9 mouse cellular contexts compared by ENCODE assay signal in the genomic region with DNA sequence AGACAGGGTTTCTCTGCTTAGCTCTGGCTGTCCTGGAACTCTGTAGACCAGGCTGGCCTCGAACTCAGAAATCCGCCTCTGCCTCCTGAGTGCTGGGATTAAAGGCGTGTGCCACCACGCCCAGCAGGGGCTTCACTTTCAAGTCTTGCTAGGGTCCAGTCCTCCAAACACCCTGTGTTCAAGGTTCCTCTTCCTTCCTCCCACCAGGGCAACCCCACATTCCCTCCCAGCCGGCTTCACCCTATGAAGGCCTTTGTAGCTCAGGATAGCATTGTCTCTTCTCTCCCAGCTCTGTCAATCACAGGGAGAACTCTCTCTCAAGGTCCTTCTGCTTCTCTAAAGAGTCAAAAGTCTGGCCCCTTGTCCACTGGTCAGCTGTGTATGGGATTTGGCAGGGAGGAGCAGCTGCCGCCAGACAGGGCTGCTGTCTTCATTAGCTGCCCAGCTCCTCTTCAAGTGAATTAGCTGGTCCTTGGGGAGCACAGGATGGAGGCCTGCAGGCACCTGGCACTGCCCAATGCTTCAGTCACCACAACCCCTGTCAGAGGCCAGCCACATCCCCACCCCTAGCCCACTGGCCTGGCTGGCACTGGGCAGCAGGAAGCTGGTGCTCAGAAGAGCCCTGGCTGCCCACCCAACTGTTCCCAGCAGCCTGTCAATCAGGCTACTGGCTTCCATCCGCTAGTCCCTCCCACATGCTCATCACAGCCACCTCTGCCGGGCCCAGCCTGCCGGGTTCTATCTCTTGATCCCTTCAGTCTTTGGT. TPM values are rescaled to one million over a fixed set of nuclear protein-coding genes. Genes with fewer than 3 reads are reported as not detected.
DNase-seq lines count a peak whose midpoint lies in the region; ATAC-seq lines count a peak whose summit lies in the region.
"Had no signal": no experiment of that assay in that cellular context is flagged by ENCODE, and none has a peak within 500 bp of the region (broad histone marks: within the 10 kb centered on the region; RNA-seq: fewer than 3 reads in every experiment).

No protein-coding gene starts in this region.

- 63% methylated on average over 9 of the region's 9 CpGs for WGBS in embryonic facial prominence, embryonic 14.5 days

- 0 out of 2 replicates have a peak overlapping the region, but pooled peaks have one; percentile 22 for H3K9ac ChIP-seq in embryonic facial prominence, embryonic 14.5 days (ENCODE audit: low read depth, low read length)
- H3K9ac ChIP-seq: stomach, embryonic 15.5 days had no signal

- no peaks in the 10 kb centered on the region for H3K36me3 ChIP-seq in embryonic facial prominence, embryonic 14.5 days (ENCODE audit: control insufficient read depth, insufficient read depth, low read length)
- H3K36me3 ChIP-seq: stomach, embryonic 15.5 days had no signal

- H3K27me3 ChIP-seq in embryonic facial prominence, embryonic 14.5 days (replicated peaks; ENCODE audit: control insufficient read depth, insufficient read depth, low read length), result no peaks in the 10 kb centered on the region
- H3K27me3 ChIP-seq: stomach, embryonic 15.5 days had no signal

- ATAC-seq in embryonic facial prominence, embryonic 14.5 days (ENCODE audit: low read depth), result no peak
- ATAC-seq in megakaryocyte progenitor cell, adult 5-6 weeks (replicated peaks; ENCODE audit: poor library complexity), result peak; percentile 24; the same call in 1 of the 2 replicates
- ATAC-seq in CD4-positive, CD25-positive, alpha-beta regulatory T cell, adult 4 months, result no peak

- H3K4me1 ChIP-seq in embryonic facial prominence, embryonic 14.5 days (ENCODE audit: control insufficient read depth, insufficient read depth, low read length), result peaks cover 10% of the 10 kb centered on the region; the same call in 1 of the 2 replicates

- H3K4me2 ChIP-seq in embryonic facial prominence, embryonic 14.5 days (ENCODE audit: low read depth, low read length), result no peak overlapping the region
- H3K4me2 ChIP-seq: stomach, embryonic 15.5 days had no signal

- no peaks in the 10 kb centered on the region for H3K9me3 ChIP-seq in embryonic facial prominence, embryonic 14.5 days (ENCODE audit: control insufficient read depth, low read length)
- H3K9me3 ChIP-seq: stomach, embryonic 15.5 days had no signal

- DNase-seq in cerebellum, adult 9-11 months, result peak; percentile 30
- DNase-seq in cerebellum, adult 8-10 months, result no peak
- DNase-seq in 3134 (ENCODE audit: extremely low read depth, insufficient read length, low spot score), result peak; percentile 72
- DNase-seq in embryonic facial prominence, embryonic 14.5 days (ENCODE audit: low spot score), result no peak
- DNase-seq in T-cell, adult 2 months (ENCODE audit: low spot score), result no peak
- no peak for DNase-seq in spleen, adult 18-20 months

- no peak overlapping the region for H3K4me3 ChIP-seq in embryonic facial prominence, embryonic 14.5 days (ENCODE audit: low read depth, low read length)
- H3K4me3 ChIP-seq: stomach, embryonic 15.5 days had no signal

- H3K27ac ChIP-seq in embryonic facial prominence, embryonic 14.5 days (replicated peaks; ENCODE audit: low read depth, low read length), result no peak overlapping the region; the same call in 1 of the 2 replicates
- H3K27ac ChIP-seq: stomach, embryonic 15.5 days had no signal

RNA-seq across cellular contexts. Expression of gene Ptma, which starts 15.7 kb away (rescaled TPM):
- polyA plus RNA-seq in embryonic facial prominence, embryonic 14.5 days (2014; fragmentation: Nextera tagmentation; extraction: Ambion mirVana), result 1,814 and 2,055 TPM in 2 replicates
- 6,310 and 6,455 TPM in 2 replicates for total RNA-seq in megakaryocyte progenitor cell, adult 5-6 weeks (2015)
- total RNA-seq in megakaryocyte progenitor cell, adult 5-6 weeks (2017), result 6,827 and 7,265 TPM in 2 replicates
- polyA plus RNA-seq in CD4-positive, CD25-positive, alpha-beta regulatory T cell, adult 4 months (2017; shearing (Covaris generic)), result 1,000 to 10,000 TPM; 2,790 to 2,877 TPM

Comparison
In these comparisons a context has a peak if more than half of its experiments do, and no peak if none do; other contexts are left out.
1. DNase-seq: peak in cerebellum, adult 9-11 months (single experiment) and 3134 (single experiment); none in cerebellum, adult 8-10 months (single experiment), embryonic facial prominence, embryonic 14.5 days (single experiment), T-cell, adult 2 months (single experiment) and spleen, adult 18-20 months (0 of 2).